Mouse (Mus musculus) heart, adult 2 months (tissue): Measurements from ENCODE around the gene Elane.

Source experiments
- CTCF ChIP-seq: fragments of 200-600 bp; IDR thresholded peaks from 2 replicates; pipeline ENCODE4 v1.8.1; 2022; ENCODE audit warnings: antibody characterized with exemption, mild to moderate bottlenecking, moderate library complexity
- EP300 ChIP-seq: fragments of 200-500 bp; IDR thresholded peaks from 2 replicates; pipeline ENCODE4 v1.6.1; 2011; ENCODE audit warnings: low read depth, low read length, control low read depth; ENCODE audit not compliant: insufficient read depth
- POLR2A ChIP-seq: fragments of 200-500 bp; IDR thresholded peaks from 2 replicates; pipeline ENCODE4 v1.6.1; 2011; ENCODE audit warnings: mild to moderate bottlenecking, low read depth, low read length, control low read depth; ENCODE audit not compliant: insufficient read depth

- TF ChIP-seq EP300 = no peak
- no peak for TF ChIP-seq POLR2A
- TF ChIP-seq CTCF = no peak
These were observed 564 bp downstream of the Elane start for GRCm38 (mm10) chr10:79886611-79887010.
